Mouse (Mus musculus): ENCODE measurements at regions not wholly inside any gene's neighbourhood (a gene's known extent, or its start where the extent isn't known, plus 50 kb on each side); places are given as distances from the start of the nearest gene placed in this dataset.
A peak's percentile ranks its signal among the peaks of the same experiment; 100 is the strongest.

DNA sequence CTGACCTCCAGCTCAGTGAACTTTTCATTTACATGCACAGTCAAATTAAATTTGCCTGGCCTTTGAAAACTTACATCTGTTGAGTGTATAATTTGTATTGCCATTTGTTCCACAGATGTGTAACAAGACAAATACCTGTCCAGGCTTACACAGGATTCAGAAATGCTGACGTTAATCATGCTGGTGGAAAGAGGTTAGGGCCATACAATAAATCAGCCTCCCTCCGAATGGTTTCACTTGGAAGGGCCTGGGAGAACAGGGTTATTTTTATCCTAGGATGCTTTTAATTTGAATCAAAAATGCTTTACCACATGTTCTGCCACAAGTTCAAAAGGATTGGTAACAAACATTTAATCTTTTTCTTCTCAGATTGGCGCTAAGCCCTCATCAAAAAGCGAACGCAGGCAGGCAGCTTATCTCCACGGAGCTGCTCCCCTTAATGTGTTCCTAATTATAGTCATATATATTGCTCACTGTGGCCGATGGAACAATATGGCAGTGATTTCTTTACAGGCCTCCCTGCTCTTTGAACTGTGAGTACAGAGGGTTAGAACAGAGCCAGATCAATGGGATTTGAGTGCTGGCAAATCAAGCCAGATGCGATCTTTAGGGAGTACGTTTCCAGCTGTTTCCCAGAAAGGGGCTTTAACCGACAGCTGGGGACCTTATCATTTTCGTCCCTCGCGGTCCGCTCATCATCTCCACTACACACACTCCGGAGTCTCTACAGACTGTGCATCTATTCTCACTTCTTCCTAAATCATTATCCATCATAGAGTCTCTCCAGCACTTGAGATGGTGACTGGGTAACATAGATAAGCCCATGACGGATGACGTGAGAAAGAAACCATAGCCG, 313.9 kb downstream of the Ndfip2 start:
- no peaks in the 10 kb centered on the region for H3K27me3 ChIP-seq (ENCODE audit: insufficient read depth, low read length)
- H3K4me1 ChIP-seq (ENCODE audit: insufficient read depth, low read length) = 0 out of 2 replicates have a peak, but pooled peaks cover 5% of the 10 kb centered on the region
- no peak overlapping the region for H3K4me2 ChIP-seq (replicated peaks; ENCODE audit: low read depth, low read length)
- H3K4me3 ChIP-seq (ENCODE audit: low read length) = no peak overlapping the region
- no peak for ATAC-seq (ENCODE audit: low FRiP score, low TSS enrichment)
- H3K27ac ChIP-seq (ENCODE audit: low read length) = no peak overlapping the region
- 41% methylated on average over 18 of the region's 18 CpGs for WGBS
- H3K9ac ChIP-seq (replicated peaks; ENCODE audit: low read length) = no peak overlapping the region
- H3K36me3 ChIP-seq (ENCODE audit: insufficient read depth, low read length) = no peaks in the 10 kb centered on the region
- H3K9me3 ChIP-seq (ENCODE audit: low read length) = no peaks in the 10 kb centered on the region

DNA sequence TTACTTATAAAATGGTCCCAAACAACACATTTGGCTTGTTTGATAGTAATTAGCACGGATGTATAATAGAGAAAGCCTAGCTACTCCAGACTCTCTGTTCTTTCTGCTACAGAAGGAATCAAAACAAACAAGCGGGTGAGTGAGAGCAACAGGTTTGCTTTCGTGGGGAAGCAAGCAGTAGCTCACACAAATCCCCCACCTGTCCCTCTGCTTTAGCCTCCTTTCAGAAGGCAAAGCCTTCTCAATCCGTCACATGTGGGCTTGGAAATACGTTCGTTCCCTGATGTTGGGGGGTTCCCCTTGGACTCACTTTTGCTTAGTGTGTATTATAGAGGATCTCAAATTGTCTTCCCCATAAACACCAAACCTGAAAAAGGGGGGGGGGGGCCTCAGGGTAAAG, 311.8 kb downstream of the Ndfip2 start:
- WGBS = 81% methylated on average over 6 of the region's 6 CpGs
- Histone ChIP-seq H3K36me3 (ENCODE audit: insufficient read depth, low read length) (no peaks in the 10 kb centered on the region), H3K9me3 (ENCODE audit: low read length) (no peaks in the 10 kb centered on the region), H3K27ac (ENCODE audit: low read length) (no peak overlapping the region), H3K4me1 (ENCODE audit: insufficient read depth, low read length) (no peaks in the 10 kb centered on the region), H3K4me3 (ENCODE audit: low read length) (no peak overlapping the region), H3K9ac (replicated peaks; ENCODE audit: low read length) (no peak overlapping the region), H3K27me3 (ENCODE audit: insufficient read depth, low read length) (no peaks in the 10 kb centered on the region), H3K4me2 (replicated peaks; ENCODE audit: low read depth, low read length) (no peak overlapping the region)
- no peak for ATAC-seq (ENCODE audit: low FRiP score, low TSS enrichment)

DNA sequence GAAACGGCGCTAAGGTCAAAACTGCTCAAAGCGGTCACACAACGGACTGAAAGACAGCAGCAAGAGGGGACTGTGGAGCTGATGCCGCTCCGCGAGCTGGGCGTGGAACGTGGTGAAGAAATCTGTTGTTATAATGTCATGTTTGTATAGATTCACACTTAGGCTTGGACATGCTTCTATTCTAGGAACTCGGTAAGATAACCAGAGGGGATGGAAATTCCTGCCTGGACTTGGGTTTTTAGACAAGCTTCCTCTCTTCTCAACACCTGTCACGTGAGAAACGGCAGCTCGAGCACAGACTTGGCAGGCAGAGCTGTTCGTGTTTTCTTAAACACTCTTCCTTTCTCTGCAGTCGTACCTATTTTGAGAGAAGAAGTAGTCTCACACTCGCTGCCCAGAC, 307.5 kb downstream of the Ndfip2 start:
- H3K9ac ChIP-seq (replicated peaks; ENCODE audit: low read length) = no peak overlapping the region
- ATAC-seq (ENCODE audit: low FRiP score, low TSS enrichment) = no peak
- H3K36me3 ChIP-seq (ENCODE audit: insufficient read depth, low read length) = no peaks in the 10 kb centered on the region
- no peaks in the 10 kb centered on the region for H3K9me3 ChIP-seq (ENCODE audit: low read length)
- H3K4me2 ChIP-seq (replicated peaks; ENCODE audit: low read depth, low read length) = no peak overlapping the region
- no peaks in the 10 kb centered on the region for H3K4me1 ChIP-seq (ENCODE audit: insufficient read depth, low read length)
- H3K27me3 ChIP-seq (ENCODE audit: insufficient read depth, low read length) = no peaks in the 10 kb centered on the region
- H3K27ac ChIP-seq (ENCODE audit: low read length) = no peak overlapping the region
- no peak overlapping the region for H3K4me3 ChIP-seq (ENCODE audit: low read length)
- WGBS = 75% methylated on average over 16 of the region's 16 CpGs

DNA sequence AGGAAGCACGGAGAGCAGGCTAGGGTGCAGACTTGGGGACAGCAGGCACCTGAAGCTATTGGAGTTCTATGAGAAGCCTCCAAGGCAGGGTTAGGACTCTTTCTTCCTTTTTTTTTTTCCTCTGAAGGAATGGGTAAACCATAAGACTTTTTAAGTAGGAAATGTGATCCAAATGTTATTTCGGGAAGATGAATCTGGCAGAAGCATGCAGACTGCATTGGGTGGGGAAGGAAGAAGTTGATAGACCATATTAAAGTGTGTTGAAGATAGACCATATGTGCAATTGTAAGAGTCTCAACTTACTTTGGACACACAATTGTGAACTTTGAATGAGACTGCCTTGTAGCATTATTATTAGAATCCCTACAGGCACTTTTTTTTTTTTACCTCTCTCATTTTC, 304.5 kb downstream of the Ndfip2 start:
- 88% methylated on average over 2 of the region's 2 CpGs for WGBS
- Histone ChIP-seq H3K4me2 (replicated peaks; ENCODE audit: low read depth, low read length) (no peak overlapping the region), H3K27ac (ENCODE audit: low read length) (no peak overlapping the region), H3K36me3 (ENCODE audit: insufficient read depth, low read length) (no peaks in the 10 kb centered on the region), H3K9ac (replicated peaks; ENCODE audit: low read length) (no peak overlapping the region), H3K27me3 (ENCODE audit: insufficient read depth, low read length) (no peaks in the 10 kb centered on the region), H3K9me3 (ENCODE audit: low read length) (no peaks in the 10 kb centered on the region), H3K4me3 (ENCODE audit: low read length) (no peak overlapping the region), H3K4me1 (ENCODE audit: insufficient read depth, low read length) (no peaks in the 10 kb centered on the region)
- ATAC-seq (ENCODE audit: low FRiP score, low TSS enrichment) = no peak

DNA sequence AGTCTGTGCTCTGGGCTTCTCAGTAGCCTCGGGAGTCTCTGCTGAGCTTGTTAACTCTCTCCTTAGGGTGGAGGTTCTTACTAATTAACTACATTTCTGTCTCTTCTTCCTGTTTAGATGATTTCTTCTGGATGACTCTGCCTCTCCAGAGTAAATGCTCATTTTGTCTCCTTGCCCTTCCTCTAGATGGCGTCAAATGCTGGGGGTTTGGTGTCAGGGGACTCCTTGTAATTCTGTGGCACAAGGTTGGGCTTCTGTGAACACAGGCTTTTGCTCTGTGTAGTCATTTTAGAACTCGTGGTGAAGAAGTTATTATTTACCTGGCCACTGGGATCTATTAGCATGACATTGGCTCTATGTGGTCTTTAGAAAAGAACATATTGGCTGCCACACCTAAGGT, 298.4 kb downstream of the Ndfip2 start:
- Histone ChIP-seq H3K4me2 (replicated peaks; ENCODE audit: low read depth, low read length) (no peak overlapping the region), H3K36me3 (ENCODE audit: insufficient read depth, low read length) (no peaks in the 10 kb centered on the region), H3K27ac (ENCODE audit: low read length) (no peak overlapping the region), H3K27me3 (ENCODE audit: insufficient read depth, low read length) (no peaks in the 10 kb centered on the region), H3K4me1 (ENCODE audit: insufficient read depth, low read length) (no peaks in the 10 kb centered on the region), H3K9me3 (ENCODE audit: low read length) (no peaks in the 10 kb centered on the region), H3K9ac (replicated peaks; ENCODE audit: low read length) (no peak overlapping the region), H3K4me3 (ENCODE audit: low read length) (no peak overlapping the region)
- ATAC-seq (ENCODE audit: low FRiP score, low TSS enrichment) = no peak
- 86% methylated on average over 3 of the region's 3 CpGs for WGBS

DNA sequence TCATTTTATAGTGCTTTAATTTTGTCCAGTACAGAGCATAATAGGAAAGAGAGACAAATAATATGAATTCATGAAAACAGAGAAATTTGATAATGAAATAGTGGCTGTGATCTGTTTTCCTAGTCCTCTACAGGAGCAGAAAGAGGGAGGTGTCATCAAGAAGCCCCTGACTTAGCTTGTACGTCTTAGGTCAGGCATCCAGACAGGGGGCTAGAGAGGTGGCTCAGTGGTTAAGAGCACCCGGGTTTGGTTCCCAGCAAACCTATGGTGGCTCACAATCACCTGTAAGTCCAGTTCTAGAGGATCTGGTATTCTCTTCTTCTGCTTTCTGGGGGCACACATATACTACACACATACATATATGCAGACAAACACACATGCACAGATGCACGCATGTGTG, 285.7 kb downstream of the Ndfip2 start:
- Histone ChIP-seq H3K36me3 (ENCODE audit: insufficient read depth, low read length) (no peaks in the 10 kb centered on the region), H3K4me3 (ENCODE audit: low read length) (no peak overlapping the region), H3K27ac (ENCODE audit: low read length) (no peak overlapping the region), H3K27me3 (ENCODE audit: insufficient read depth, low read length) (no peaks in the 10 kb centered on the region), H3K4me2 (replicated peaks; ENCODE audit: low read depth, low read length) (no peak overlapping the region), H3K9me3 (ENCODE audit: low read length) (no peaks in the 10 kb centered on the region), H3K4me1 (ENCODE audit: insufficient read depth, low read length) (peaks cover 18% of the 10 kb centered on the region), H3K9ac (replicated peaks; ENCODE audit: low read length) (no peak overlapping the region)
- 78% methylated on average over 3 of the region's 3 CpGs for WGBS
- ATAC-seq (ENCODE audit: low FRiP score, low TSS enrichment) = 0 out of 2 replicates have a peak, but pooled peaks have one; percentile 25

DNA sequence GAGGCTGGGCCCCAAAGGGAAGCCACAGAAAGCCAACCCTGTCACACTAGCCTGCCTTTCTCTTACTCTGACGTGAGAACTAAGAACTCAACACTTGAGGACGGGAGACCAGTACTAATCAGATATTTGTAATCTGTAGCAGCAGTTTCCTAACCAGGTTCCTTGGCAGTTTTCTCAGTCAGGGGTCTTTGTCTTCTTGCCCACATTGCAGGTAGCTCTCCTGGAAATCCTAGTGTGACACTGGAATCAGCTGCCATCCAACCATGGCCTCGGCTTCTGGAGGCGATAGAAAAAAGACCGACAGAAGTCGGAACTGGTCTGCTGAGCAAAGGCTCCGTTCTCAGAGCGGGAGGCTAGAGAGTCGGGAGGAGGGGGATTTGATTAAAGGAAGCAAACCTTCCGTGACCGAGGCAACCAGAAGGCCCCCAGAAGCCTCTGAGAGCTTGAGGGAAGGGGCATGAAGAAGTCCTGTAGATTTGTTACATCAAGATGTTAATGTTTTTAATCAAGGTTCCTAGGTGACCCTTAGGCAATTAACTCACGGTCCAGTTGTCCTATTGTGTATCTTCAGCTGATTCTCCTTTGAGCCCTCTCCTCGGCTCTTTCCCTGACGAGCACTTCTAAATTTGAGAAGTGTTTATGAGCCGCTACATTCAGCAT, 284.2 kb downstream of the Ndfip2 start:
- 16% methylated on average over 15 of the region's 15 CpGs for WGBS
- peak overlapping the region; percentile 57 for H3K9ac ChIP-seq (replicated peaks; ENCODE audit: low read length)
- ATAC-seq (ENCODE audit: low FRiP score, low TSS enrichment) = peak; percentile 89

DNA sequence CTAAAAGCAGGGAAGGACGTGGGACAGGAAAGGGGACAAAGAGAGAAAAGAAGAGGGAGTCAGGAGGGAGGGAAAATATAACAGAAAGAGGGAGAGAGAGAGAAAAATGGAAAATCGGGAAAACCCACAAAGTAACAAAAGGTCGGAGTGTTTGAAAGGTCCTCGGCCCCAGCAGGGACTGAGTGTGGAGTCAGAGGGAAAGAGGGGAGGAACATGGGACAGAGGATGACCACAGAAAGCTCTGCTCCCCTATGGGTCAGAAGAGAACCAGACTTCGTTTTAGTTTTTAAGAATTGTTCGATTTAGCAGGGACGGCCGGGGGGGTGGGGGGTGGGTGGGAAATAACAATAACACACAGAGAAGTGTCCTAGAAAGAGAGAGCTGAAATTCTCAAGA, 283.7 kb downstream of the Ndfip2 start:
- Histone ChIP-seq H3K9ac (replicated peaks; ENCODE audit: low read length) (no peak overlapping the region; the same call in 1 of the 2 replicates), H3K27me3 (ENCODE audit: insufficient read depth, low read length) (no peaks in the 10 kb centered on the region), H3K4me2 (replicated peaks; ENCODE audit: low read depth, low read length) (peak overlapping the region; percentile 46), H3K4me3 (ENCODE audit: low read length) (no peak overlapping the region), H3K36me3 (ENCODE audit: insufficient read depth, low read length) (no peaks in the 10 kb centered on the region), H3K27ac (ENCODE audit: low read length) (no peak overlapping the region), H3K4me1 (ENCODE audit: insufficient read depth, low read length) (peaks cover 18% of the 10 kb centered on the region), H3K9me3 (ENCODE audit: low read length) (no peaks in the 10 kb centered on the region)
- WGBS = 50% methylated on average over 8 of the region's 8 CpGs
- 0 out of 2 replicates have a peak, but pooled peaks have one; percentile 13 for ATAC-seq (ENCODE audit: low FRiP score, low TSS enrichment)

More for the DNA sequence above, 284.2 kb downstream of the Ndfip2 start:
- no peaks in the 10 kb centered on the region for H3K9me3 ChIP-seq (ENCODE audit: low read length)
- peak overlapping the region; percentile 2 for H3K4me3 ChIP-seq (ENCODE audit: low read length)
- peak overlapping the region; percentile 46 for H3K4me2 ChIP-seq (replicated peaks; ENCODE audit: low read depth, low read length)
- no peaks in the 10 kb centered on the region for H3K27me3 ChIP-seq (ENCODE audit: insufficient read depth, low read length)
- no peaks in the 10 kb centered on the region for H3K36me3 ChIP-seq (ENCODE audit: insufficient read depth, low read length)
- no peak overlapping the region for H3K27ac ChIP-seq (ENCODE audit: low read length)
- H3K4me1 ChIP-seq (ENCODE audit: insufficient read depth, low read length) = peaks cover 18% of the 10 kb centered on the region

DNA sequence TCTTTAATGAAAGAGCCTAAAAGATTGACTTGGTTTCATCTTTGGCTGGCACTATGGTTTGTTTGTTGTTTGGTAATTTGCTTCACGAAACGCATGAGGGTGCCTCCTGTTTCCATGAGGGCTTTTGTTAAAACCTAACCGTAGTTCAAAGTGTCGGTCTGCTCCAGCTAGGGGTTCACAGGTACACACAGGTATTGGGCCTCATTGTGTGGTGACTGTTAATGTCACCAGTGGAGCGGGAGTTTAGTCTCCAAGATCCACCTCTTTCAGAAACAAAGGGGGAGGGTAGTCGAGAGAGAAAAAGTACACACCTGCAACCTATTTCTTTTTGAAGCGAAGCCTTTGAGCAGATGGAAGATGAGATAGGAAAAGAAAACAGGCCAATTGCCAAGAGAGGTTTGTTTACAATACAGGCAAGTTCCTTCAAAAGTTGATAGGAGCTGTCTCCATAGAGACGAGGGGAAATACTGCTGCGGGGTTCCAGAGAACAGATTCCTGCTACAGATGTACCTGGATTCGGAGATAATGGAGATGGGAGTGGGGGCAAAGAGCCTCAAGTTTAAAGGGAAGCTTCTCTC, 273.9 kb downstream of the Ndfip2 start:
- Histone ChIP-seq H3K4me1 (ENCODE audit: insufficient read depth, low read length) (no peaks in the 10 kb centered on the region), H3K4me3 (ENCODE audit: low read length) (no peak overlapping the region), H3K36me3 (ENCODE audit: insufficient read depth, low read length) (no peaks in the 10 kb centered on the region), H3K9ac (replicated peaks; ENCODE audit: low read length) (no peak overlapping the region), H3K9me3 (ENCODE audit: low read length) (peaks cover 5% of the 10 kb centered on the region; the same call in 1 of the 2 replicates), H3K4me2 (replicated peaks; ENCODE audit: low read depth, low read length) (no peak overlapping the region), H3K27me3 (ENCODE audit: insufficient read depth, low read length) (no peaks in the 10 kb centered on the region), H3K27ac (ENCODE audit: low read length) (no peak overlapping the region)
- 64% methylated on average over 10 of the region's 10 CpGs for WGBS
- ATAC-seq (ENCODE audit: low FRiP score, low TSS enrichment) = no peak

DNA sequence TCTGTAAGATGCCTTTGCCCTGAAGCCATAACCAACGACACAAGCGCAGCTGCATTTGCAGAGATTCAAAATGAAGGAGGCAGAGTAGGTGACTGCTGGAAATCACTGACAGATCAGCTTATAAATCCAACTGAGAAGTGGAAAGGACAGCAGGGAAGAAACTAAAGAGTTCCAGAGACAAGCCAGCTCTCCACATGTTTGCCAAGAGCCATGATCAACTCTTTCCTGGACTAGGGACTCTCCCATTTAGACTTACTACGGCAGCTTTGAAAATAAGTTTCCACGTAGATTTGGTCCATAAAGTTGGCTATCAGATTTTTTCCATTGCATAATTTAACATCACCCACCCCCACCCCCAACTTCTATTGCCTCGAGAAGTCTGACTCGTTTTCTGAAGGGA, 269.7 kb downstream of the Ndfip2 start:
- 68% methylated on average over 6 of the region's 6 CpGs for WGBS
- no peaks in the 10 kb centered on the region for H3K36me3 ChIP-seq (ENCODE audit: insufficient read depth, low read length)
- ATAC-seq (ENCODE audit: low FRiP score, low TSS enrichment) = no peak
- no peaks in the 10 kb centered on the region for H3K4me1 ChIP-seq (ENCODE audit: insufficient read depth, low read length)
- no peak overlapping the region for H3K27ac ChIP-seq (ENCODE audit: low read length)
- no peaks in the 10 kb centered on the region for H3K27me3 ChIP-seq (ENCODE audit: insufficient read depth, low read length)
- H3K4me2 ChIP-seq (replicated peaks; ENCODE audit: low read depth, low read length) = no peak overlapping the region
- no peak overlapping the region for H3K9ac ChIP-seq (replicated peaks; ENCODE audit: low read length)
- H3K9me3 ChIP-seq (ENCODE audit: low read length) = no peaks in the 10 kb centered on the region
- H3K4me3 ChIP-seq (ENCODE audit: low read length) = no peak overlapping the region
